Mouse (Mus musculus) frontal cortex, adult 2 months (tissue): ENCODE measurements around the gene Gm20388. TPM values are rescaled to one million over a fixed set of nuclear protein-coding genes. Genes with fewer than 3 reads are reported as not detected.

ENCODE experiments used
- DNase-seq, 2 experiments: peaks; one replicate each; pipeline ENCODE4 v3.0.0; 2022; ENCODE audit warnings: low spot score in 1 of 2; ENCODE audit errors: extremely low spot score in 1 of 2
- polyA plus RNA-seq: library from polyadenylated mRNA; depleted of rRNA; stranded (reverse); fragments of >200 nt; gene quantifications from 2 replicates; pipeline ENCODE4 v1.2.3, GENCODE M21; 2012

Gene Gm20388
- polyA plus RNA-seq, 1 experiment, result 22.2 TPM

GRCm38 (mm10) chr8:120489142-120489754, 578.6 kb downstream of the Gm20388 start:
- peak in 1 of 2 experiments; percentile 48 for DNase-seq

GRCm38 (mm10) chr8:120489771-120490281, 579.2 kb downstream of the Gm20388 start:
- no peak for DNase-seq

DNA sequence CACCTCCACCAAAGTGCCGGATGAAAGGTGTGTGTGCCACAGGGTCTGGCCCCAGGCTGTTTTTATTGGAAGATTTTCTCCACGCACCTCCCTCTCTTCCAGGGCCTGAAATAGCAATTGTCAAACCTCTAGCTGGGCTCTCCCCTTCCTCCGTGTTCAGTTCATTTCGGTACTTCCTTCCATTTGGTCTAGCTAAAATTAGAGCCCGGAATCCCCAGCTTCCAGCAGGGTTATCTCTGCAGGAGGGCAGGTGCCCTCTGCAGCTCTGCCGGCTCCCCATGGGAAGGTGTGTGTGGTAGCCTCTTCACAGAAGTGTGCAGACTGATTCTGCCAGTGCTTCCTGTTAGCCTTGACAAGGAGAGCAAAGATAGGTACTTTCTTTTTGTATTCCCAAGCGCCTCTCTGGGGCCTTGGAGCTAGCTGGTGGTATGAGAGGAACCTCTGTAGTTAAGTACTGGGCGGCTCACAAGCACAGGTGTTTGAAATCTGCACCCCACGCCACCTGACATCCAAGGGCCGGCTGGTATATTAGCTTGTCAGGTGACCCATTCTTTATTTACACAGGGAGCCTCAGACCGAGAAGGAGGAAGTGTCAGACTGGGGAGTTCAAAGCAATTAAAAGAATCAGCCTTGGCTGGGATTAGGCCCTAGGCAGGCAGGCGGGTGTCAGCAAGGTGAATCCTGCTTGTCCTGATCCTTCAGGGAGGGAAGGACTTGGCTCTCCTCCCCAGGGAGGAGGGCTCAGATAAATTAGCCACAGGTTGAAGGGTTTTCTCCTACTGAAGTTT, 579.9 kb downstream of the Gm20388 start:
- no peak for DNase-seq

DNA sequence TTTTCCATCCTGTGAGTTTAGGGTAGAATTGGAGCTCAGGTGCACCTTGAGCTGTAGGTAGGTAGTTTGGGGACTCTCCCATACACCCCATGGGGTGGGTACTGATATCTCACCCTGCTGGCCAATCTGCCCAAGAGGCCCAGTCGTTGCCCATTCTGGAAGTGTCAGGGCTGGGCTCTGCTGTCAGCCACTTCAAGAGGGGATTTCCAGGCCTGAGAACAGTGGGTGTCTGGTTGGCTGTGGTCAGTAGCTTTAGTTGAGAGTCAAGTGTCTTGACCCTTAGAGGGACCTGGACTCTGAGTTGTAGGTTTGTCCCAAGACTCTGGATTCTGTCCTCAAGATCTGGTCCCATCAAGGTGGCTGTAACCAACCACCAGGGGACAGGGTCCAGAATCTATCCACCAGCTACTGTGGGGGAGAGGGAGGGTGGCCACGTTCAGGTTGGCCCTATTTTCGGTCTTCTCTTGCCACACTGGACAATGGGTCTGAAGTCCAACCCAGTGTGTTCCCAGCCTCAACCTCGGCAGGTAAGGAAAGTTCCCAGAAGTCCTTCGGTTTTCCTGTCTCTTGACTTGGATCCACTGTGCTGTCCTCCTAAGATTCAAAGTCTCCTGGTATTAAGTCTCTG, 580.6 kb downstream of the Gm20388 start:
- no peak for DNase-seq

GRCm38 (mm10) chr8:120492193-120492880, 581.7 kb downstream of the Gm20388 start:
- DNase-seq, result no peak

DNA sequence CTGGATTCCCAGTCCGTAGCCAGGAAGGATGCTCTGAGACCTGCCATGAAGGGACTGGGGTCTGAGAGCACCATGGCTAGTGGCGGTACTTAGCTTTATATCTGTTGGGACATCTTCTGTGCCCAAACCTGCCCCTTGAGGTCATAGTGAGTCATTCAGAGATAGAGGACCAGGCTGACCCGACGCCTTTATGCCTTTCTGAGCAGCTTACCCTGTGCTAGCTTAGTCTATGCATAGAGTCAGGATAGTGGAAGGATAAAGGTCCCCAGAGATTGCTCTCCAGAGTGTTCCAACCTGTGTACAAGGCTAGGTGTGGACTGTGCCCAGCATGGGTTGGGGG, 582.2 kb downstream of the Gm20388 start:
- no peak for DNase-seq

DNA sequence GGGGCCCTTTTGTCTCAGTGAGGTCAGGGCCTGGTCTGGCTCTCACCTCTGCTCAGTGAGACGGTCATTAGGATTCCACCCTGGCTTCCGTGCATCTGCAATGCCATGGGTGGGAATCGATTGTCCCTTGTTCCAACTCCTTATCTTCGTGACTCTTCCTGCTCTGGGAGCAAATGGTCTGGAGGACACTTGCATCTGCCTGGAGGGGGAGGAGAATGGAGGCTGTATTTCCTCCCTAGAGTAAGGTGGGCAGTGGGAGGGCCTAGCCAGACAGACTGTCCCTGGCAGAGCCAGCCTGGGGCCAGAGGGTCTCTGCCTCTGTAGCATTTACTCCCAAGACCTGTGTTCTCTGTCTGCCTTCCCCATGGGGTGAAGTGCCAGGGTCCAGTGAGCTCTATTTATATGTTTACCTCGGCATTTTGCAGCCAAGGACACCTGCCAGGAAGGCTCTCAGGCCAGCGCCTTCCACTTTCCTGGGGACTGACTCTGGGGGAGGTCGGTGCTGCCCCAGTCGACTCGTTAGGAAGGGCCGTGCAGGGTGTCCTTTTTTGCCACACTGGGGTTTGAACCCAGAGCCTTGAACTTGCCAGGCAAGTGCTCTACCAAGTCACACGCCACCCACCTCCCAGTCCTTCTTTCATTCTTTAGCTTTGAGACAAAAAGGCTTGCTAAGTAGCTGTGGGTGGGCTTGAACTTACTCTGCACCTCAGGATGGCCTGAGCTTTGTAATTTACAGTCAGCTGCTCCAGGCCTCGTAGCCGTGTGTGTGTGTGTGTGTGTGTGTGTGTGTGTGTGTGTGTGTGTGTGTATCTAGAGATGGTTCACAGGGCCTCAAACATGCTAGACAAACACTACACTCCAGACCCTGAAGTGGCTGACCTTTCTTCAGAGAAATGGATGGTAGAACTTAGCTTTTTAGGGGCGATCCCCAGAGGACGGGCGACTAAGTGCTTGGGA, 583.1 kb downstream of the Gm20388 start:
- DNase-seq, result no peak

GRCm38 (mm10) chr8:120494903-120495302, 584.3 kb downstream of the Gm20388 start:
- no peak for DNase-seq

- DNase-seq, result no peak
Measured at GRCm38 (mm10) chr8:120495461-120495860, 584.8 kb downstream of the Gm20388 start.

DNA sequence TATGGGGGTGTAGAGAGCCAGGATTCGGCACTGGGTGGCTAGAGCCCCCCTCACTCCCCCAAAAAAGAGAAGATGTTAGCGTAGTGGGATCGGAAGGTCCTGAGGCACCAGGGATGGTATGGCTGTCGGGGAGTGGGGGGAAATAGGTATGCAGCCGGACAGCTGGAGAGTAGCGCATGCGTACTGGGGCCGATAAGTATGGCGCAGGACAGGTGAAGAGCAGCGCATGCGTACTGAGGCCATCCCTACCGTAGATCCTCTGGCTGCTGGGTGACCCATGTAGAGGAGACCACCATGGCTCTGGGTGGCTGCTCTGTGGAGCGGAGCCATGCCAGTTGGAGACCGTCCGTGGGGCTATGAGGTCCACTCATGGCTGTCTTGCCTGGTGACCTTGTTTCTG, 585.8 kb downstream of the Gm20388 start:
- DNase-seq, result no peak

- DNase-seq, result no peak
Measured at GRCm38 (mm10) chr8:120497503-120497946, 586.9 kb downstream of the Gm20388 start.

- DNase-seq, result no peak
Measured at GRCm38 (mm10) chr8:120498349-120498831, 587.7 kb downstream of the Gm20388 start.

GRCm38 (mm10) chr8:120498926-120499605, 588.4 kb downstream of the Gm20388 start:
- DNase-seq, result peak; percentile 34 to 73

DNA sequence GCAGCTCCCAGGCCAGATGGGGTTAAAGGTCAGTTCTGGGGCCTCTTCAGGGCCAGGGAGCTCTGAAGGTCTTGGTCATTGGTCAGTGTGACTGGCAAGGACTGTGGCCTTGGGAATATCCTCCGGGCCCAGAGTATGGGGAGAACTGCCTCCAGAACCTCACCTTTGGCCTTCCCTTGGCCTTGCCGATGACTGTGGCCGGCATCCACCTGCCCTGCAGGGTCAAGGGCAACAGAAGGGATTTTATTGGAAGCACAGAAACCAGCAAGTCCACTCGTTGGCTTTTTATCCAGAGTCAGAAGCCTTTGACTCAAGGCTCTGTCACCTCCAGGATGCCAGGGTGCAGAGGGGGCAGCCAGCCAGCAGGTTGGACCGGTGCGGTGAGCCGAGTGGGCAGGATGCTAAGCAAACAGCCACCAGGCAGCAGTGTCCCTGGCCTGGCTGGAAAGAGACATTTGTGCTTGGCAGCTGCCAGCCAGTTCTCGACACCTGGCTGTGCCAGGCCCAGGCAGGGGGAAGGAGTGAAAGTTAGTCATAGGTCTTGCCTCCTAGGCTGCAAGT, 590.1 kb downstream of the Gm20388 start:
- DNase-seq, result no peak

DNA sequence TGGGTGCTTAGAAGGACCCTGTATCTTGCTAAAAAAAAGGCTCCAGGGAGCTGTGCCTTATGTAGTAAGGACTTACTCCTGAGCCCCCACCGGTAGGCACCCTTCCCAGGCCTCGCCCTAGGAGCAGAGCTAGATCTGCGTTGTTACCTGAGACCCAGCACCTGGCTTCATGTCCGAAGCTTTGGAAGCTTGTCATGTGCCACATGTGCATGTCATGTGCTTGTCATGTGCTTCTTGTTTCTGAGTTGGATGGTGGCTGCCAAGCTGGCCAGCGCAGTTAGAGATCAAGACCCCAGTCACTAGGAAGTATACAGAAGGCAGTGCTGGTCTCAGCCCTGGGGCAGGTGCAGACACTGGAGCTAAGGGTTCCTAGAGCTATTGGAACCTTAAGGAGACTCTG, 590.8 kb downstream of the Gm20388 start:
- DNase-seq, result no peak

GRCm38 (mm10) chr8:120502428-120502827, 591.8 kb downstream of the Gm20388 start:
- no peak for DNase-seq

- DNase-seq, result peak; percentile 39 to 64
Measured at GRCm38 (mm10) chr8:120504251-120505081, 593.8 kb downstream of the Gm20388 start.

- no peak for DNase-seq
Measured at GRCm38 (mm10) chr8:120505082-120505511, 594.5 kb downstream of the Gm20388 start.
